Mouse (Mus musculus) liver, postnatal 0 days (tissue): ENCODE measurements around the gene Mef2d.

Experiments
- CTCF ChIP-seq: sonication (generic); IDR thresholded peaks from 2 replicates; pipeline ENCODE4 v1.5.1; 2016; ENCODE audit warnings: antibody characterized with exemption, low read depth
- EP300 ChIP-seq: IDR thresholded peaks from 2 replicates; pipeline ENCODE4 v1.6.1; 2016; ENCODE audit warnings: antibody characterized with exemption, low read depth, mild to moderate bottlenecking

GRCm38 (mm10) chr3:88201640-88202039 is 59.5 kb downstream of the Mef2d start:
- TF ChIP-seq EP300 (no peak), CTCF (no peak)
